Mouse (Mus musculus) liver, embryonic 11.5 days (tissue): ENCODE results near the gene Sik2. TPM values are rescaled to one million over a fixed set of nuclear protein-coding genes. Genes with fewer than 3 reads are reported as not detected.

Experiments
- ATAC-seq: fragments of 200-750 bp; cut with Nextera tagmentation; replicated peaks from 2 replicates; pipeline ENCODE4 v1.8.0; 2017; ENCODE audit warnings: moderate number of reproducible peaks, mild to moderate bottlenecking, moderate TSS enrichment, moderate library complexity; ENCODE audit not compliant: low FRiP score
- DNase-seq: peaks from one replicate; pipeline ENCODE4 v3.0.0-alpha.2; 2017; ENCODE audit warnings: low spot score
- H3K27ac ChIP-seq: fragments of 300-500 bp; sonication (generic); 2 replicates; pipeline ENCODE4 v1.5.1; 2014; ENCODE audit warnings: mild to moderate bottlenecking, low read depth, low read length, control low read depth
- H3K27me3 ChIP-seq: fragments of 300-500 bp; sonication (generic); replicated peaks from 2 replicates; pipeline ENCODE4 v1.6.1; 2014; ENCODE audit warnings: low read length, mixed read lengths; ENCODE audit not compliant: control insufficient read depth, insufficient read depth
- H3K36me3 ChIP-seq: fragments of 300-500 bp; sonication (generic); 2 replicates; pipeline ENCODE4 v1.6.1; 2014; ENCODE audit warnings: mild to moderate bottlenecking, low read length, moderate library complexity, mixed read lengths; ENCODE audit not compliant: control insufficient read depth, insufficient read depth
- H3K4me1 ChIP-seq: fragments of 300-500 bp; sonication (generic); replicated peaks from 2 replicates; pipeline ENCODE4 v1.6.1; 2014; ENCODE audit warnings: low read length, mixed read lengths; ENCODE audit not compliant: control insufficient read depth, insufficient read depth
- H3K4me2 ChIP-seq: fragments of 300-500 bp; sonication (generic); 2 replicates; pipeline ENCODE4 v1.6.1; 2014; ENCODE audit warnings: mild to moderate bottlenecking, control low read depth, moderate library complexity
- H3K4me3 ChIP-seq: fragments of 300-500 bp; sonication (generic); 2 replicates; pipeline ENCODE4 v1.5.1; 2014; ENCODE audit warnings: low read depth, low read length, control low read depth
- H3K9ac ChIP-seq: fragments of 300-500 bp; sonication (generic); 2 replicates; pipeline ENCODE4 v1.6.1; 2014; ENCODE audit warnings: low read depth, low read length, control low read depth
- H3K9me3 ChIP-seq: fragments of 300-500 bp; sonication (generic); 2 replicates; pipeline ENCODE4 v1.6.1; 2016; ENCODE audit warnings: low read length, inconsistent platforms, mixed read lengths; ENCODE audit not compliant: control insufficient read depth
- WGBS: fragments of 180-500 bp; shearing (Covaris S2); extraction: QIAGEN DNeasy Blood & Tissue Kit; methylation state at CpG from one replicate; pipeline ENCODE4 v1.1.7; 2014; 5-methylcytosine and 5-hydroxymethylcytosine counted together
- polyA plus RNA-seq: library from polyadenylated mRNA; unstranded; fragments of >200 nt; fragmentation: Nextera tagmentation; extraction: Ambion mirVana; gene quantifications from 2 replicates; pipeline ENCODE4 v1.2.1, GENCODE M21; 2014

Gene Sik2
- polyA plus RNA-seq, 1 experiment from 2014 or later, result 15.8 TPM

DNA sequence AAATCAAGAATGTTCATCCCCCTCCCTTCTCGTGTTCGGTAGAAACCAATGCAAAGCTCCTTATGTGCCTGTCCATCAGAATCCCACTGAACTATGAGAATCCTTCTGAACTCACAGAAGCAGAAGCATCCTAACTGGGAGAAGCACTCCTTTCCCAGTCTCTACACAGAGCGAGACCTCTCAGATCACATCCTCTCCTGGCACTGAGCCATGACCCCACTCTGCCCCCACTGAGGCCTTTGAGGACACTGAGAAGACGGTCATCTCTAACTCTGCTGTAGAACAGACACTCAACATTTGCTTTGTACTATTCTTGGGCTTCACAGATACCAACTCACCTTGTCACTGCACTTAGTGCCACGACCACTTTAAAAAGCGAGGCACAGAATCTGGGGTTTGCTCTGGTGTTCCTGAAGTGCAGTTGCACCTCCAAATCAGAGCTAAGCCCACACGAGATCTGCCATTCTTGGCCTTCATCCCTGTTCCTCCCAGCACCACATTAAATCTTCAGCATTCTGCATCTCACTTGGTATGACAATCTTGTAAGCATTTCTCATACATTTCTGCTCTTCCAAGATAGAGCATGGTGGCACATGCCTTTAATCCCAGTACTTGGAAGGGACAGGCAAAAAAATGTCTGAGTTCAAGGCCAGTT lies 96.9 kb downstream of the Sik2 start:
- no peaks in the 10 kb centered on the region for H3K27me3 ChIP-seq
- no peak overlapping the region for H3K27ac ChIP-seq
- DNase-seq, result no peak
- H3K36me3 ChIP-seq, result no peaks in the 10 kb centered on the region
- no peak overlapping the region for H3K9ac ChIP-seq
- H3K9me3 ChIP-seq, result no peaks in the 10 kb centered on the region
- no peak overlapping the region for H3K4me2 ChIP-seq
- H3K4me3 ChIP-seq, result no peak overlapping the region
- 89% methylated on average over 7 of the region's 7 CpGs for WGBS
- H3K4me1 ChIP-seq, result no peaks in the 10 kb centered on the region
- ATAC-seq, result no peak

DNA sequence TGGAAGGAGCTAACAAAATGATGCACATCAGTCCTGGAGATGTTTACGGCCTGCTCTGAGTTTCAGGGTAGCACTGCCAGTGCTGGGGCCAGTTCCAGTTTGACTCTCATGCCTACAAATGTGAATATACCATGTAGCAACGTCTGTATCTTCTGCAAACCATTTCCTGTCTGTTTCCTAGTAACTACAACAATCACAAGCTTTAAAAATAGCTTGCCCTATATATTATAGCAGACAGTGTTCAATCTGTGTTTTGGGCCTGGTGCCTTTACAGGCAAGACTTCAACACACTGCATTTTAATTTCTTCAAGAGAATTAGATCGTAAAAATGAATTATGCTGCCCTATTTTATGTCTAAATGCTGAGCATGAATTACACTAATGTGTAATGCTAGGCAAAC lies 103.6 kb downstream of the Sik2 start:
- Histone ChIP-seq H3K4me1 (peaks cover 7% of the 10 kb centered on the region; the same call in 1 of the 2 replicates), H3K9ac (no peak overlapping the region), H3K27me3 (no peaks in the 10 kb centered on the region), H3K27ac (no peak overlapping the region), H3K4me3 (no peak overlapping the region), H3K36me3 (no peaks in the 10 kb centered on the region), H3K9me3 (no peaks in the 10 kb centered on the region), H3K4me2 (no peak overlapping the region)
- DNase-seq (no peak), ATAC-seq (no peak)
- WGBS, result 75% methylated on average over 3 of the region's 3 CpGs

DNA sequence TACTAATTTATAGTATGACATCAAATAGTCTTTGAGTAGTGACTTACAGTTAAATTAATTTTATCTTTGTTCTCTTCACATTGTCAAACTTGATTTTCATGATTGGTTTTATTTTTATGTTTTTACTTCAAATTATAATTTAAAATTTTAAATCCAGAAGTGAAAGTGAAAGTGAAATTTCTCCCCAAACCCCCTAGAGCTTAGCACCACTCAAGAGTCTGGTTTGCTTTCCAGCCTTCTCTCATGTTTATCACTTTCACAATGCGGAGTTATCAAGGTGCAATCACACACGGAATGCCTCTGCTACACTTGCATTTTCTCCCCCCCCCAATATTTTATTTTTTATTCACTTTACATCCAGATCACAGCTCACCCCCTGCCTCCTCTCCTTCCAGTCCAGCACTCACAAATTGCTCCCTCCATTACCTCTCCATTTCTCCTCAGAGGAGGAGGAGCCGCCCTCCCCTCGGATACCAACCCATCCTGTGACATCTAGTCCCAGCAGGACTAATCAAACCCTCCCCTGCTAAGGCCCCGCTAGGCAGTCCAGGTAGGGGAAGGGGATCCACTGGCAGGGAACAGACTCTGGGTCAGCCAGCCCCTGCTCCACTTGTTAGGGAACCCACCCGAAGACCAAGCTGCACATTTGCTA lies 104.6 kb downstream of the Sik2 start:
- H3K9me3 ChIP-seq, result no peaks in the 10 kb centered on the region
- DNase-seq (no peak), ATAC-seq (no peak)
- peaks cover 7% of the 10 kb centered on the region; the same call in 1 of the 2 replicates for H3K4me1 ChIP-seq
- H3K27ac ChIP-seq, result no peak overlapping the region
- no peaks in the 10 kb centered on the region for H3K36me3 ChIP-seq
- no peak overlapping the region for H3K4me2 ChIP-seq
- 76% methylated on average over 6 of the region's 6 CpGs for WGBS
- no peaks in the 10 kb centered on the region for H3K27me3 ChIP-seq
- H3K4me3 ChIP-seq, result no peak overlapping the region
- H3K9ac ChIP-seq, result no peak overlapping the region

GRCm38 (mm10) chr9:50900026-50900920 lies 108.6 kb downstream of the Sik2 start:
- peaks cover 8% of the 10 kb centered on the region for H3K36me3 ChIP-seq
- ATAC-seq (no peak), DNase-seq (no peak)
- no peaks in the 10 kb centered on the region for H3K27me3 ChIP-seq
- H3K4me2 ChIP-seq, result no peak overlapping the region
- no peak overlapping the region for H3K27ac ChIP-seq
- no peak overlapping the region for H3K9ac ChIP-seq
- H3K9me3 ChIP-seq, result no peaks in the 10 kb centered on the region
- H3K4me3 ChIP-seq, result no peak overlapping the region
- 0 out of 2 replicates have a peak, but pooled peaks cover 4% of the 10 kb centered on the region for H3K4me1 ChIP-seq
- WGBS, result 77% methylated on average over 7 of the region's 7 CpGs

GRCm38 (mm10) chr9:50893665-50894064 lies 115.2 kb downstream of the Sik2 start:
- H3K36me3 ChIP-seq, result peaks cover 9% of the 10 kb centered on the region
- H3K9me3 ChIP-seq, result no peaks in the 10 kb centered on the region
- no peak overlapping the region for H3K9ac ChIP-seq
- WGBS, result 91% methylated on average over 4 of the region's 4 CpGs
- no peak for DNase-seq
- no peak for ATAC-seq
- H3K4me1 ChIP-seq, result no peaks in the 10 kb centered on the region
- H3K4me2 ChIP-seq, result no peak overlapping the region
- no peak overlapping the region for H3K27ac ChIP-seq
- no peaks in the 10 kb centered on the region for H3K27me3 ChIP-seq
- H3K4me3 ChIP-seq, result no peak overlapping the region

GRCm38 (mm10) chr9:50890494-50891090 lies 118.3 kb downstream of the Sik2 start:
- Histone ChIP-seq H3K9ac (no peak overlapping the region), H3K9me3 (no peaks in the 10 kb centered on the region), H3K36me3 (peaks cover 6% of the 10 kb centered on the region), H3K4me1 (no peaks in the 10 kb centered on the region), H3K27me3 (no peaks in the 10 kb centered on the region), H3K27ac (no peak overlapping the region), H3K4me2 (no peak overlapping the region), H3K4me3 (no peak overlapping the region)
- 82% methylated on average over 3 of the region's 3 CpGs for WGBS
- ATAC-seq, result no peak
- DNase-seq, result no peak

- ATAC-seq (no peak), DNase-seq (no peak)
- Histone ChIP-seq H3K9me3 (no peaks in the 10 kb centered on the region), H3K27ac (no peak overlapping the region), H3K9ac (no peak overlapping the region), H3K4me2 (no peak overlapping the region), H3K36me3 (peaks cover 2% of the 10 kb centered on the region; the same call in 1 of the 2 replicates), H3K4me3 (no peak overlapping the region), H3K27me3 (no peaks in the 10 kb centered on the region), H3K4me1 (no peaks in the 10 kb centered on the region)
- WGBS, result 82% methylated on average over 4 of the region's 4 CpGs
Measured at GRCm38 (mm10) chr9:50889964-50890363, 118.9 kb downstream of the Sik2 start.

- Histone ChIP-seq H3K36me3 (peaks cover 2% of the 10 kb centered on the region; the same call in 1 of the 2 replicates), H3K9me3 (no peaks in the 10 kb centered on the region), H3K27me3 (no peaks in the 10 kb centered on the region), H3K4me2 (no peak overlapping the region), H3K4me1 (no peaks in the 10 kb centered on the region), H3K4me3 (no peak overlapping the region), H3K9ac (no peak overlapping the region), H3K27ac (no peak overlapping the region)
- no peak for DNase-seq
- ATAC-seq, result no peak
- WGBS, result 79% methylated on average over 6 of the region's 6 CpGs
Measured at GRCm38 (mm10) chr9:50889211-50889610, 119.7 kb downstream of the Sik2 start.
